Mouse (Mus musculus): ENCODE measurements at regions not wholly inside any gene's neighbourhood (a gene's known extent, or its start where the extent isn't known, plus 50 kb on each side); places are given as distances from the start of the nearest gene placed in this dataset.

DNA sequence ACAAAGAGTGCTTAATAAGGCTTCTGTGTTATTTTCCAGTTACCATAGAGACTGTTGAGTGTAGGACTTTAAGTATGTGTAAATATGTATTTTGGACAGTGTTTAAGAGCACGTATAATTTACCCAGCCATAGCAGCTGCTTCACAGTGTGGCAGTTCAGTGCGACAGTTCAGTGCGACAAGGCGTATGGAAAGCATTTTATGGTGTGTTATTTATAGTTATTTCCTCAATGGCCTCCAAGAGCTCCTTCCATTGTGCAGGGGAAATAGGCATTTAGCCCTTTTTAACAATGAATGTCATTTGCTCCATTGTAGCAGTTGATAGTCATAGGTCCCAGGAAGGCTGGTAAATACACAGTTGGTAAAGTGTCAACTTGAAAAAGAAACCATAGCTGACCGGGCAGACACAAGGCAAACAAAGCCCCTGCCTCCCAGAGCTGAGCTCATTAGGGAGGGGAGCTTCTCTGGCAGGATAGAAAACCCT, 275.1 kb upstream of the Dynlrb2 start:
- DNase-seq (ENCODE audit: low read depth, low spot score): no peak

GRCm38 (mm10) chr8:116227003-116227402, 277.8 kb upstream of the Dynlrb2 start:
- DNase-seq (ENCODE audit: low read depth, low spot score): no peak

- DNase-seq (ENCODE audit: low read depth, low spot score): no peak
Measured at GRCm38 (mm10) chr8:116223235-116223634, 281.5 kb upstream of the Dynlrb2 start.

- DNase-seq (ENCODE audit: low read depth, low spot score): no peak
Measured at GRCm38 (mm10) chr8:116215909-116216308, 288.9 kb upstream of the Dynlrb2 start.

- no peak for DNase-seq (ENCODE audit: low read depth, low spot score)
Measured at GRCm38 (mm10) chr8:116215286-116215860, 289.4 kb upstream of the Dynlrb2 start.

DNA sequence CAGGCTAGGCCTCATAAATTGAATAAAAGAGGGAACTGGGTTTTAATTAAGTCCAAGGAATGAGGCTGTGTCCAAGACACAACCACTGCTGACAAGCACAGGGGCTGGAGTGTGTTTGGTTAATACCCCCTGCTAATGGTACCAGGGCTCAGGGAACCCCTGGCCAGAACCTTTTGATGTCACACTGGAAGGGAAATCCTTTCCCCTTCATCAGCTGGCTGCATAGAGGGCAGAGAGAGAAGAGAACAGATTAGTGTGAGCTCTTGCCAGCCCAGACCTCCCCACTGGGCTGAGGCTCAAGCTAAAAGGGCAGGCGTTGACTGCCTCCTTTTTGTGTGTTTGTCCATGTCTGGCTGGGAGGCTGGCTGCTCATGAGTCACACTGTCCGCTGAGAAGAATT, 301.1 kb upstream of the Dynlrb2 start:
- no peak for DNase-seq (ENCODE audit: low read depth, low spot score)

- no peak for DNase-seq (ENCODE audit: low read depth, low spot score)
Measured at GRCm38 (mm10) chr8:116200459-116200999, 304.2 kb upstream of the Dynlrb2 start.

GRCm38 (mm10) chr8:116196623-116197184, 308.1 kb upstream of the Dynlrb2 start:
- DNase-seq (ENCODE audit: low read depth, low spot score): no peak

DNA sequence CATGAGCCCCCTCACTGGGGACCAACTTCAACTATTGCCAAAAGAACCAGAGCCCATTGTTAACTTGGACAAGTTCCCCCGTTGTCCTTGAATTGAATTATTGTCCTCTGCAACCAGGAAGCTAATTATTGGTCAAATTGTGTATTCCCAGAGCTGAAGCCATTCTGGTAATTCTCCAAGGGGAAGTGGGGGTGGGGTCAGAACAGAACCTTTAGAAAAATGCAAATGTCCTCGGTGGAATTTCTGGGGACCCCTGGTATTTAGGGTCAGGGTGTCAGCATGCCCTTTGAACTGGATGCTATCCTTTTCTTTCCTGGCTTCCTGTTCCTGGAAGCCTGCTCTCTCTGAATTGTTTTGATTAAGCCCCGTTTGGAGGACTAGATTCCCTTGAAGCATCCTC, 312.7 kb upstream of the Dynlrb2 start:
- DNase-seq (ENCODE audit: low read depth, low spot score): no peak

DNA sequence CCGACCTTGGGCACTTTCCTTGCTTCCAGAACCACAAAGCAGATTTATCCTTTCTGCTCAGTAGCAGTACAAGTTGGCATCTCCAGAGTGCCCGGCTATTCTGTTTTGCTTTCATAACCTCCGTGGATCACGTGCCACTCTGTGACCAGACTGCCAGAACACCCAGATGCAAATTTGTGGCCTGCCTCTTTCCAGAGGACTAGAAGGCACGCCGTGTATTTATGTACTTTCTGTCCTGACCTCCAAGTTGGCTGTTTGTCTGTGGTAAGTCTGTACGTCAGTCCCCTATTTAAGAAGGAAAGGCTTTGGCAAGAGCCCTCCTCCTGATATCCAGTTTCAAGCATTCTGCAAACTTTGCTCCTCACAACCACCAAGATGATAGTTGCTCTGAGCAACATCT, 319.6 kb upstream of the Dynlrb2 start:
- DNase-seq (ENCODE audit: low read depth, low spot score): no peak

GRCm38 (mm10) chr8:116184241-116184640, 320.5 kb upstream of the Dynlrb2 start:
- DNase-seq (ENCODE audit: low read depth, low spot score): no peak

DNA sequence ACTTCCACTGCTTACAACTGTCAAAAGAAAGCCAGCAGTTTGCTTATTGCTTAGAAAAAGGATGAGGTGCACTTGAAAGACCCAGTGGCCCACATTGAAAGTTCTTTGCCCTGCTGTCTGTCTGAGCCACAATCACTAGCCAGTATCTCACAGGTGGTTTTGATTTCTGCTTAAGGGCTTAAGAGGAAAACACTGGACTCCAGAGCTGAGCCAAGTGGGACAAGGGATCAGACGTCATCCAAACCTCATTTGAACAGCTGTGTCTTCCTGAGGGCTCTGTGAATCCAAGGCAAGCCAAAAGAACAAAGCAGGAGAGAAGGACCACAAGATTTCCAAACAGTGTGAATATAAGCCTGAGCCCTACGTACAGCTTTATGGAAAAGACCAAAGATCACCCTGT, 326.8 kb upstream of the Dynlrb2 start:
- no peak for DNase-seq (ENCODE audit: low read depth, low spot score)

DNA sequence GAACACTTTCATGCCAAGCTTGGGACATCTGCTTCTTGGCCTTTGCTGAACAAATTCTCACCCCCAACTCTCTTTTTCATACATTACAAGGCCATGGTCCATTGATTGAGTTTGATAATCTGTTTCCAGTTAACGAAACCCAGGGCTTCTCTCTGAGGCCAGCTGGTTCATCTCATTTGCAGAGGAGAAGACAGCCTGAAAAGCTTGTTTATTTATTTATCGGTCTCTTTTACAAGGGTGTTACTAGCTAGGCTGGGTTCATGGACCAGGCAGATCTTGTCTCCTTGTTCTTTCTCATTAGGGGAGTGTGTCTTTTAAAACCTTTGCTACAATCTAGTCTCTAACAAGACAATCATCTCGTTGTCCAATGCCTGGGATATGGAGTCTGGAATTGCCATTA, 329.9 kb upstream of the Dynlrb2 start:
- DNase-seq (ENCODE audit: low read depth, low spot score): no peak

DNA sequence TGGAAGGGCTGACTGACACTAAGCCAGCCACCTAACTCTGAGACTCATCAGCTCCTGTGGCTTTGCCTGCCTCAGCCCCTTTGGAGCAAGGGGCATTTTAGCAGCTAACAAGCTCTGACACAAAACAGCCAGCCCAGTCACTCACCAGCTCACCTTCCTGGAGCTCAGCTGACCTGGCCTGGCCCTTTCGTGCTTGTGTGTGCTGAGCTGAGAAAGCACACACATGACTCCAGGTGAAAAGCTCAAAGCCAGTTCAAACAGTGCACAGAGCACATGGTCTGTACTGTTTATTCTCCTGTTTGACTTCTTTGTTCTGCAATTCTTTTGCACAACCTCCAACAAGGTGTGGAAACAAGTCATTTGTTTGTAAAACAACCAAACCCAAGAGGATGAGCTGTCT, 330.8 kb upstream of the Dynlrb2 start:
- DNase-seq (ENCODE audit: low read depth, low spot score): no peak

DNA sequence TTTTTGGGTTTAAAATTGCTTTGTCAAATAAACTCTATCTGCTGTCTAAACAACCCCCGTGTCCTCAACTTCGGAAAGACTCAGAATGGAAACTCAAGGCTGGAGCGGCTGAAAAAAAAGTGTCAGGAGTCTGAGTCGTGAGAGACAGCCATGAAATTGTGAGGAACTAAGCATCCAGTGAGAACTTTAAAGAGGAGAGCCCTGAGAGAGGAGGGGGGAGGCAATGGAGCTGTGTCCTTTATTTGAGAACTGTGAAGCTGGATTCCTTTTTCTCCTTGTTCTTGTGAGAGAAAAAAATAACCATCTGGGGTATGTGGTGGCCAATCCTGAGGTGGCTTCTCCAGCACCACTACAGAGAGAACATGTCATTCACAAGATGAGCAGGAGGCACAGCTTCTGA, 336.9 kb upstream of the Dynlrb2 start:
- DNase-seq (ENCODE audit: low read depth, low spot score): no peak

DNA sequence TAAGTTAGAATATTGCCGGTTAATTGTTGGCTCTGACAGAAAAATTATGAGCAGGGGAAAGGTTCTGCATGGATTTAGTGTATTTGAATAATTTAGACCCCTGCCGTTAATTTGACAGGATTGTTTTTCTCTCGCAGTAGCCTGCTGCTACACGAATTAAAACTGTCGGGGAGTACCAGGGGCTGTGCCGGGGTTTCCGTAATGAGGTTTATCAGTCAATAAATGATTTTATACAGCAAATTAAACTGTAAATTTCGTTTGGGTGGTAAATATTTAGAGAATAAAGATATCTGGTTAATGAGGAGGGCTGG, 339.8 kb upstream of the Dynlrb2 start:
- DNase-seq (ENCODE audit: low read depth, low spot score): no peak

- no peak for DNase-seq (ENCODE audit: low read depth, low spot score)
Measured at GRCm38 (mm10) chr8:116164190-116164988, 340.4 kb upstream of the Dynlrb2 start.

DNA sequence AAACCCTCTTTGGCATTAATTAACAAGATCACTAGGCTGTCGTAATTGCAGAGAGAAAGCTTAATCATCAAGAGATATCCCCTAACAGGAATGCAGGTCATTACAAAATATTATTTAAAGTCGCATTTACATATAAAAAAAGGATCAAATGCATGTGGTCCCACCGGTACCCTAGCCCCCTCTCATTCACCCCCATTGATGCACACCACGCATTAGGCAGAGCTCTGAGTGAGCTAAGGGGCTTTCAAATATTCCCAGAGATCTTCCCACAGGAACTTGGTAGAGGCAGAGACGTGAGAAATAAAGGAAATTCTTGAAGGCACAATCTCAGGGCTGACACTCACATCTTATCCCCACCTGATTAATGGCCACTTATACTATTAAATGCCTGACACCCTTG, 343.8 kb upstream of the Dynlrb2 start:
- DNase-seq (ENCODE audit: low read depth, low spot score): no peak

DNA sequence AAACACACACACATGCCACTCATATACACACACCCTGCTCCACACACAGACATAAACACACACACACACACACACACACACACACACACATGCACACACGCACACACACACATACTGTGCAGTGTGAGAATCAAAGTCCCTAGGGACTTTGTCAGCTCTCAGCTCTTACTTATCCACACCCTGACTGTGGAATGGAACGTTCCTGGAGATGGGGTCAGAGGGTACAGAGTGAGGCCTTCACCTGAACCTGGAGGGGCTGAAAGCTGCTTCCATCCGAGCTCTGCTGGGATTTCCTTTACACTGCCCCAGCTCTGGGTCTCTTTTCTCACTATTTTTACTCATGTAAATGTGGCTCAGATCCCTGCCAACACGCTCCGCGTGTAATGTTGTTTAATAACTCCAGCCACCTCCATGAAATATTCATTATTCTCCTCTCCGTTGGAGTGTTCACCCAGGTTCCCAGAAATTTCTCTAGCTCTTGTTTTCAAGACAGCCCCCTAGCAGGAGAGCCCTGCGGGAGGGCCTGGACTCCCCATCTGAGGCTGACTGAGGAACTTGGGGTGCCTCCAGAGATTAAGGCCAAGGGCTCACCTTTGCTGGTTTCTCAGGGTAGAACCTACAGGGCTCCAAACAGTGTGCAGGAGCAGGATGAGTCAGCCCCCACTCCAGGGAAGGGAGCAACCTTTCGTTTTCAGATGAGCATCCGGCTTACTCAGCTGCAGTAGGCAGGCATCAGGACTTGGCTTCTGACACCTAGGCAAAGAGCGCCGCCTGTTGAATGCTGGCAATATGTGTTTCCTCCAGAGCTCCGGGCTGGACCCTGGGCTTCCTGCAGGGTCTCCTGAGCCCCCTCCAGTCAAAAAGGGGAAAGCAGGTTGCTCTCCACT, 360.8 kb upstream of the Dynlrb2 start:
- DNase-seq (ENCODE audit: low read depth, low spot score): no peak

- DNase-seq (ENCODE audit: low read depth, low spot score): no peak
Measured at GRCm38 (mm10) chr8:116141363-116141762, 363.4 kb upstream of the Dynlrb2 start.

DNA sequence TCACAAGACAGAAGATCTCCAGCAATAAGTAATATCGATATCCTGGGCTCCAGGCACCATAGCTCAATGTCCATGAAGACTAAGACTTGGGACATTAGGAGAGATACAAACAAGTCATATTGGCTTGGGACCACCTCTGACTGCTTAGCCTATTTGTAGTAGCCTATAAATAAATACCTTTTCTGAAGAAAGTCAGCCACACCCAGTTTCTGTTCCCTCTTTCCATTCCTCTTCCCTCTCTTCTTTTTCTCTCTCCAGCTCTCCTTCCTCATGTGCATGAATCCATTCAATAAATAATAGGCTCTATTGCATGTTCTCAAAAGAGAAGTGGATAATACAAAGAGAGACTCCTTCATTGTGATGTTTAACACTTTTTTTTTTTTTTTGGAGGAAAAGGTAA, 364.8 kb upstream of the Dynlrb2 start:
- DNase-seq (ENCODE audit: low read depth, low spot score): no peak

GRCm38 (mm10) chr8:116137765-116138164, 367.0 kb upstream of the Dynlrb2 start:
- no peak for DNase-seq (ENCODE audit: low read depth, low spot score)
